Mouse (Mus musculus) midbrain, embryonic 10.5 days (tissue): ENCODE measurements around the gene Efhc1. TPM values are rescaled to one million over a fixed set of nuclear protein-coding genes. Genes with fewer than 3 reads are reported as not detected.

Experiments
- DNase-seq: peaks from one replicate; pipeline ENCODE4 v3.0.0-alpha.2; 2017; ENCODE audit warnings: low spot score
- H3K27ac ChIP-seq: fragments of 300-500 bp; sonication (generic); replicated peaks from 2 replicates; pipeline ENCODE4 v1.5.1; 2016; ENCODE audit warnings: mild to moderate bottlenecking
- H3K27me3 ChIP-seq: fragments of 300-500 bp; sonication (generic); 2 replicates; pipeline ENCODE4 v1.6.1; 2016; ENCODE audit warnings: low read depth, mild to moderate bottlenecking; ENCODE audit not compliant: poor library complexity, severe bottlenecking
- H3K36me3 ChIP-seq: fragments of 300-500 bp; sonication (generic); 2 replicates; pipeline ENCODE4 v1.6.1; 2016; ENCODE audit warnings: mild to moderate bottlenecking, moderate library complexity
- H3K4me1 ChIP-seq: fragments of 300-500 bp; sonication (generic); 2 replicates; pipeline ENCODE4 v1.6.1; 2016
- H3K4me3 ChIP-seq: fragments of 300-500 bp; sonication (generic); 2 replicates; pipeline ENCODE4 v1.5.1; 2016; ENCODE audit warnings: mild to moderate bottlenecking, moderate library complexity
- H3K9me3 ChIP-seq: fragments of 300-500 bp; sonication (generic); replicated peaks from 2 replicates; pipeline ENCODE4 v1.6.1; 2016; ENCODE audit warnings: mild to moderate bottlenecking
- WGBS: fragments of 180-500 bp; shearing (Covaris S2); methylation state at CpG from one replicate; pipeline ENCODE4 v1.1.7; 2016; 5-methylcytosine and 5-hydroxymethylcytosine counted together
- polyA plus RNA-seq: library from polyadenylated mRNA; unstranded; fragments of >200 nt; fragmentation: Nextera tagmentation; extraction: Ambion mirVana; gene quantifications from 2 replicates; pipeline ENCODE4 v1.2.1, GENCODE M21; 2016

Efhc1 gene
- polyA plus RNA-seq, 1 experiment from 2014 or later: 2.0 TPM

DNA sequence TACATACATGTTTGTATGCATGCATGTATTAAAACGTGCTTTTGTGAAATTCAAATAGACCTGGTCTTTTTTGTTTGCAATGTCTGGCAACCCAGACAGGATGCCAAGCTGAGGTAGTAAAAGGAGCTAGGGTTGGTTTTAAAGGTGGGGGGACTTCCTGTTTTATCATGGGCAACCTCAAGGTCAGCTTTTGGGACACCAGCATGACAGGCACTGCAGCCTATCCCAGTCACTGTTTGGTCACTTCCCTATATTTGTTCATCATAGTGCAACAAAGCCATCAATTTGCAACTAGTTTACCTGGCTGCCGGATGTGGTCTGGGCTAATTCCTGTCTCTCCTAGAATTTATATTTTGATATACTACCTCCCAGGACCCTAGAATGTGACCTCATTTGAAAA, 80.2 kb downstream of the Efhc1 start:
- no peak overlapping the region for H3K4me3 ChIP-seq
- H3K27me3 ChIP-seq: no peaks in the 10 kb centered on the region
- H3K4me1 ChIP-seq: no peaks in the 10 kb centered on the region
- no peak overlapping the region for H3K27ac ChIP-seq
- H3K9me3 ChIP-seq: no peaks in the 10 kb centered on the region
- 91% methylated on average over 2 of the region's 2 CpGs for WGBS
- no peak for DNase-seq
- H3K36me3 ChIP-seq: peaks cover 8% of the 10 kb centered on the region

DNA sequence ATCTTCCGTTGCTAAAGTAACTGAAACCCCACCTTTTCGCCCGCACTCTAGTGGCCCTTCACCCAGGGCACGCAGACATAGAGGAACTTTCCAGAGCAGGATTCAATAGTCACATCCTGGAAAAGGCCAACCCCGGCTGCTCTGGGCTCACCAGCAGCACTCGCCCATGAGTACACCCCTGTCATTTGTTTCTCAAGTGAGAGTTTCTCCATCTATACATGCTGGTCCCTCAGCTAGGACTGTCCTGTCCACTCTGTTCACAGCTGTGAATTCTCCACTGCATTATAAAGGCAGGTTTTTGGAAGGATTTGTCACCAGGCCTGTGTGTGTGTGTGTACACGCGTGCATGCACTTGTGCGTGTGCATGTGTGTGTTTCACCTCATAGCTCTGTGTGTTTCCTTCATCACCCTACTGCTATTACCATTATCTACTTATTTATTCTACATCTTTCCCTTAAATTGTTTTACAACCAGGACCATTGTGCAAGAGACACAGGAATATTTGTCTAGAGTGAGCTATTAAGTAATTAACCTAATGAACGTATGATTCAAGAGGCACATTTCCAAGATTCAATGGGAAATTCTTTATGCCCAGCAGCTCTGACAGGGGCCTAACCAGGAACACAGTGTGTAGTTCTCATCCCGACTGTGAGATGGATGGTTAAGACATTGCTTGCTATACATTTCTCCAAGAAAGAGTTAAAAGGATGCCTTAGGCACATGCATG, 81.8 kb downstream of the Efhc1 start:
- no peak for DNase-seq
- Histone ChIP-seq H3K36me3 (peaks cover 9% of the 10 kb centered on the region), H3K9me3 (no peaks in the 10 kb centered on the region), H3K27ac (no peak overlapping the region), H3K4me3 (no peak overlapping the region), H3K4me1 (no peaks in the 10 kb centered on the region), H3K27me3 (no peaks in the 10 kb centered on the region)
- 96% methylated on average over 11 of the region's 11 CpGs for whole genome bisulfite sequencing

DNA sequence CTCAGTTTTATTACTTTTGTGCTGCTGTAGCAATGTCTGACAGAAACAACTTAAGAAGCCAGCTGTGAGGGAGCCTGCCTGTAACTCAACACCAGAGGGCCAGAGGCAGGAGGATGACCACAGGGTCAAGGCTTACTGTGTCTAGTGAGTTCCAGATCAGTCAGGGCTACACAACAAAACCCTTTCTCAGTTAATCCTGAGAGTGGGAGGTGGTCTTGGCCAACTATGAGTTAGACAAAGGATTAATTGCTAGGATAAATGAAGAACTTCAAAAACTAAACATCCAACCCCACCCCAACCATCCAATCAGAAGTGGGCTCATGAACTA, 82.3 kb downstream of the Efhc1 start:
- DNase-seq: no peak

DNA sequence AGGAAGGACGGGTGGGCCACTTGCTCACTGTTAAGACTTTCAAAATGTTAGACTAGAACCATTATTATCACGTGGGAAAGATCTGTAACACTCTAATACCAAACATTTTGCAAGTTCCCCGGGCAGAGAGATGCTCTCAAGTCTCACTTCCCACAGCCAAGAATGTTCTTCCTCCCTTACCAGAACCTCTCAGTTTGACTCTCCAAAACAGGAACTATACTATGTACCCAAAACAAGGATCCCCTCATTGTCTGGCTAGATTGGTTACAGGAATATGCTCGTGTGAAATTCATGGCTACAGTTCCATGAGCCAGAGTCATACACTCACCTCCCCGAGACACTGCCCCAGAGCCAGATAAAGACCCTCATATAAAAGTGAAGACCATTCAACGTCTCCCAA, 84.5 kb downstream of the Efhc1 start:
- DNase-seq: no peak
- H3K27me3 ChIP-seq: no peaks in the 10 kb centered on the region
- WGBS: 86% methylated on average over 6 of the region's 6 CpGs

More for the DNA sequence above, 82.3 kb downstream of the Efhc1 start:
- Histone ChIP-seq H3K27me3 (no peaks in the 10 kb centered on the region), H3K36me3 (peaks cover 9% of the 10 kb centered on the region), H3K4me3 (no peak overlapping the region), H3K27ac (no peak overlapping the region), H3K4me1 (no peaks in the 10 kb centered on the region), H3K9me3 (no peaks in the 10 kb centered on the region)

DNA sequence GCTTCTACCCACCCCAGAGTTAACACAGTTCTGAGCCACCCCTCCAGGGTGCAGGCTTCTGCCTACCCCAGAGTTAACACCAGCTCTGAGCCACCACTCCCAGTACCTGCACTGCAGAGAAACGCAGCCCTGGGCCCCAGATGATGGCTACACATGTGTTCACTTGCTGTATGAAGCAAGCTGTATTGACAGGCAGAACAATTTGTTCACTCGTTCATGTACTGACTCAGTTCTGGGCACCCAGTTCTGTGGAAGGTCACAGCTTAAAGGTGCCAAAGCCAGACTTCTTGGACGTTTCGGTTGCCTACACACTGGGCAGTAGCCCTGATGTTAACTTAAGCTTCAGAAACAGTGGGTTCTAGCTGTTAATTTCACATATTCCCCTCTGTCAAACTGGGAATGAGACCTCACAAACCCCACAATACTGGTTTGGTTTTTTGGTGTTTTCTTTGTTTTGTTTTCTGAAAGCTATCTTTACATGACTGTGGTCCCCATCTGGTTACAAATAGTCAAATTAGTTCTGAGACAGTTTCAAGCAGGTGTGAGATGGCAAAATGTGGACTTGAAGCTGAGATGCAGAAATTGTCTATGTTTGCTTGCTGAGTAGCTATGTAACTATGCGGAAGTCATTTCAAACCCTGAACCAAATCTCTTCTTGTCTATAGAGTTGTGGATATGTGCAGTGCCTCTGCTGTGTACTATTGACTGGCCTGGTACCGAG, 86.6 kb downstream of the Efhc1 start:
- Histone ChIP-seq H3K27me3 (no peaks in the 10 kb centered on the region), H3K36me3 (peaks cover 3% of the 10 kb centered on the region; the same call in 1 of the 2 replicates), H3K4me3 (no peak overlapping the region), H3K4me1 (no peaks in the 10 kb centered on the region), H3K9me3 (no peaks in the 10 kb centered on the region), H3K27ac (no peak overlapping the region)
- WGBS: 87% methylated on average over 6 of the region's 6 CpGs
- DNase-seq: no peak

More for the DNA sequence above, 84.5 kb downstream of the Efhc1 start:
- Histone ChIP-seq H3K36me3 (peaks cover 3% of the 10 kb centered on the region), H3K27ac (no peak overlapping the region), H3K4me3 (no peak overlapping the region), H3K4me1 (no peaks in the 10 kb centered on the region), H3K9me3 (no peaks in the 10 kb centered on the region)

DNA sequence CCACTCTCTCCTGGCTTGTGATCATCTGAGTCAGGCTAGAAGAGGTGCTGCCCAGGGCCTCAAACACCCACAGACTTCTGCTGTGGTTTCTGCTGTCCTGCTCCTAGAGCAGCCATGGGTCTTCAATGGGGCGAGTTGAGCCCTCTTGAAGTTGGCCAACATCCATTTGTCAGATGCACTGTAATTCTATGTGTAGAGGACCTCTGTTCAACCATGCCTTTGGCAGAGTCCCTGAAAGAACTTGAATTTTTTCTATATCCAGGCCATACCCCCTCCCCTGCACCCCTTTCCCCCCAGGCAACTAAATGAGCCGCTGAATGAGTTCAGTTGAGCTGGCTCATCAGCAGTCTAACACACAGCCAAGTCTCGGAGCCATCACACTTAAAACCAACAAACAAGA, 88.1 kb downstream of the Efhc1 start:
- no peaks in the 10 kb centered on the region for H3K4me1 ChIP-seq
- no peak for DNase-seq
- H3K36me3 ChIP-seq: peaks cover 3% of the 10 kb centered on the region; the same call in 1 of the 2 replicates
- H3K27ac ChIP-seq: no peak overlapping the region
- 89% methylated on average over 3 of the region's 3 CpGs for WGBS
- H3K4me3 ChIP-seq: no peak overlapping the region
- H3K27me3 ChIP-seq: no peaks in the 10 kb centered on the region
- no peaks in the 10 kb centered on the region for H3K9me3 ChIP-seq

DNA sequence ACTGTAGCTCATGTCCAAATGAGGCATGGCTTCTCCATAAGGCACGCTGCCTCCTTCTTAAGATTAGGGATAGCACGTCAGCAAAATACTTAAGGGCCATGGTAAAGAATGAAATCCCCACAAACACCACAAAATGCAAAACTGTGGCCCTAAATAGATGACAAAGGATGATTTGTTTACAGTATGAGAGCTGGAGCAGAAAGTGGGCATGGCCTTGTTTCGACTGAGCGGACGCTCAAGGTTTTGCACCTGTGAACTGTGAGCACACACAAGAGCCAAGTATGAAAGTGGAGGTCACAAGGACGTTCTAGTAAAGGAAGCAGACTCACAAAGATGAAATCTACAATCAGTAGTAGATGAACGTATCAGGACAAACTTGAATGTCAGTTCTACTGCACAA, 88.7 kb downstream of the Efhc1 start:
- Histone ChIP-seq H3K4me3 (no peak overlapping the region), H3K4me1 (no peaks in the 10 kb centered on the region), H3K36me3 (peaks cover 3% of the 10 kb centered on the region; the same call in 1 of the 2 replicates), H3K9me3 (no peaks in the 10 kb centered on the region), H3K27me3 (no peaks in the 10 kb centered on the region), H3K27ac (no peak overlapping the region)
- 91% methylated on average over 7 of the region's 7 CpGs for WGBS
- no peak for DNase-seq

Other genes with a start within 250 kb of the Efhc1 start
- not detected in 2 replicates for gene Il17a, start 220.7 kb upstream of the Efhc1 start, polyA plus RNA-seq
- 0.24 TPM in 1 of 2 replicates, not detected in the other for gene Il17f, start 161.0 kb upstream of the Efhc1 start, polyA plus RNA-seq
- gene Mcm3, start 131.3 kb upstream of the Efhc1 start, polyA plus RNA-seq: 269 and 296 TPM in 2 replicates
- 5.3 and 6.4 TPM in 2 replicates for gene Paqr8, start 61.0 kb upstream of the Efhc1 start, polyA plus RNA-seq
- 6.1 and 6.6 TPM in 2 replicates for gene Tram2, start 127.6 kb downstream of the Efhc1 start, polyA plus RNA-seq